Mouse (Mus musculus) midbrain, embryonic 13.5 days (tissue): ENCODE data around the gene Dmc1. TPM values are rescaled to one million over a fixed set of nuclear protein-coding genes. Genes with fewer than 3 reads are reported as not detected.

Experiments used
- ATAC-seq: fragments of 200-750 bp; cut with Nextera tagmentation; 2 replicates; pipeline ENCODE4 v1.8.0; 2017; ENCODE audit warnings: mild to moderate bottlenecking, moderate TSS enrichment, moderate library complexity
- H3K27ac ChIP-seq: fragments of 300-500 bp; sonication (generic); 2 replicates; pipeline ENCODE4 v1.5.1; 2015; ENCODE audit warnings: inconsistent platforms, mild to moderate bottlenecking, moderate library complexity
- H3K27me3 ChIP-seq: fragments of 300-500 bp; sonication (generic); 2 replicates; pipeline ENCODE4 v1.6.1; 2015; ENCODE audit warnings: mild to moderate bottlenecking, inconsistent platforms
- H3K36me3 ChIP-seq: fragments of 300-500 bp; sonication (generic); 2 replicates; pipeline ENCODE4 v1.6.1; 2015; ENCODE audit warnings: mild to moderate bottlenecking, inconsistent platforms
- H3K4me1 ChIP-seq: fragments of 300-500 bp; sonication (generic); replicated peaks from 2 replicates; pipeline ENCODE4 v1.6.1; 2015; ENCODE audit warnings: inconsistent platforms
- H3K4me2 ChIP-seq: fragments of 300-500 bp; sonication (generic); replicated peaks from 2 replicates; pipeline ENCODE4 v1.6.1; 2015; ENCODE audit warnings: moderate library complexity, mild to moderate bottlenecking, inconsistent platforms
- H3K4me3 ChIP-seq: fragments of 300-500 bp; sonication (generic); replicated peaks from 2 replicates; pipeline ENCODE4 v1.5.1; 2015; ENCODE audit warnings: mild to moderate bottlenecking, inconsistent platforms
- H3K9ac ChIP-seq: fragments of 300-500 bp; sonication (generic); replicated peaks from 2 replicates; pipeline ENCODE4 v1.6.1; 2015; ENCODE audit warnings: mild to moderate bottlenecking, inconsistent platforms
- H3K9me3 ChIP-seq: fragments of 300-500 bp; sonication (generic); 2 replicates; pipeline ENCODE4 v1.6.1; 2016; ENCODE audit warnings: mild to moderate bottlenecking, inconsistent platforms
- WGBS: fragments of 180-500 bp; shearing (Covaris S2); methylation state at CpG from one replicate; pipeline ENCODE4 v1.1.7; 2015; 5-methylcytosine and 5-hydroxymethylcytosine counted together
- polyA plus RNA-seq: library from polyadenylated mRNA; unstranded; fragments of >200 nt; fragmentation: Nextera tagmentation; extraction: Ambion mirVana; gene quantifications from 2 replicates; pipeline ENCODE4 v1.2.1, GENCODE M21; 2015

Gene Dmc1
- 0.75 and 1.0 TPM in 2 replicates for polyA plus RNA-seq

DNA sequence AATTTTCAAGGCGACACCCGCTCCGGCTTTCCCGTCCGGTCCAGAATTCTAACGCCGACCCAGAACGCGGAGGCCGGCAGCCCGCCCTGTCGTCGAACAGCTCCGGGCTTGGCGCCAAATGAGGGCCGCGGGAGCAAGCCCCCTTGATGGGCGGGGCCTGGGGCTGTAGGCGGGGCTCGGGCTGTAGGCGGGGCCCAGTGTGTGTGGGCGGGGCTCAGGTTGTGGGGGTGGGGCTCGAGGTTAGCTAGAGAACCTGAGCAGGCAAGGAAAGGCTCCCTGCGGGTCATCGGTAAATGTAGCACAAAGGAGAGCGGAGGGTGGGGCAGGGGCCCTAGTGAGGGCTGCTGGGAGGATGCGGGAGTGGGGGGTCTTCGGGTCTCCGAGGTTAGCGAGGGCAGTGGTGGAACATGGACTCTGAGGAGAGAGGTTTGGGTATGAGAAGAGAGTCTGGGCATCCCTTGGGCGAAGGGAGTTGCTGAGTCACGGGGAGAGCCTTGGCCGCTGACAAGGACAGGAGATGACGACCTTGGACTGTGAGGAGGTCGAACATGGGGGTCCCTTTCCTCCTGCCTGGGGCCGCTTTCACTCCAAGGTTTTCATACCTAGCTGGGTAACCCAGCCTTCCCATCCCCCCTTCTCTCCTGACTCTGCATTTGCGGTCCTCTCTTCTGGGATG, at the start of gene Dmc1:
TSS of gene Dmc1 (minus strand) at position 120 of the 676 bp plus-strand sequence.
- no peaks in the 10 kb centered on the region for H3K9me3 ChIP-seq
- no peaks in the 10 kb centered on the region; the same call in 1 of the 2 replicates for H3K36me3 ChIP-seq
- H3K9ac ChIP-seq, result no peak within 1 kb of the TSS; the same call in 1 of the 2 replicates
- no peak within 1 kb of the TSS for H3K27ac ChIP-seq
- no peak for ATAC-seq
- WGBS, result 14% methylated on average over 37 of the region's 37 CpGs
- peak within 1 kb of the TSS; percentile 39 for H3K4me2 ChIP-seq
- H3K4me3 ChIP-seq, result peak within 1 kb of the TSS; percentile 24
- 0 out of 2 replicates have a peak, but pooled peaks cover 9% of the 10 kb centered on the region for H3K4me1 ChIP-seq
- H3K27me3 ChIP-seq, result peaks cover 18% of the 10 kb centered on the region

DNA sequence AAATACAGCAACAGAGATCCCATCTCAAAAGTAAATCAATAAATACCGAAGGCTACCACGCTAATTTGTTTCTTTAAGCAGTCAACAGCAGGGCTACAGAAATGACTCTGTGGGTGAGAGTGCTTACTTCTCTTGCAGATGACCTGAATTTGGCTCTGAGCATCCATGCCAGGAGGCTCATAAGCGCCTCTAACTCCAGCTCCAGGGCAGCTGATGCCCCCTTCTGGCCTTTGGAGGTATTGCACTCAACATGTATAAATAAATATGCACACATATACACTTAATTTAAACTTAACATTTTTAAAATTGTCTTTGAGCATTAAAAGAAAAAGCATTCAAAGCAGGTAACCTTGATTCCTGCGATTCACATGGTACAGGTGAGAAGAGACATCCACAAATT, 46.6 kb upstream of the Dmc1 start:
- 69% methylated on average over 4 of the region's 4 CpGs for WGBS
- H3K9me3 ChIP-seq, result no peaks in the 10 kb centered on the region
- no peak overlapping the region for H3K9ac ChIP-seq
- ATAC-seq, result no peak
- no peak overlapping the region for H3K4me2 ChIP-seq
- no peaks in the 10 kb centered on the region for H3K27me3 ChIP-seq
- H3K4me3 ChIP-seq, result no peak overlapping the region
- peaks cover 52% of the 10 kb centered on the region for H3K36me3 ChIP-seq
- peaks cover 1% of the 10 kb centered on the region for H3K4me1 ChIP-seq
- no peak overlapping the region for H3K27ac ChIP-seq

DNA sequence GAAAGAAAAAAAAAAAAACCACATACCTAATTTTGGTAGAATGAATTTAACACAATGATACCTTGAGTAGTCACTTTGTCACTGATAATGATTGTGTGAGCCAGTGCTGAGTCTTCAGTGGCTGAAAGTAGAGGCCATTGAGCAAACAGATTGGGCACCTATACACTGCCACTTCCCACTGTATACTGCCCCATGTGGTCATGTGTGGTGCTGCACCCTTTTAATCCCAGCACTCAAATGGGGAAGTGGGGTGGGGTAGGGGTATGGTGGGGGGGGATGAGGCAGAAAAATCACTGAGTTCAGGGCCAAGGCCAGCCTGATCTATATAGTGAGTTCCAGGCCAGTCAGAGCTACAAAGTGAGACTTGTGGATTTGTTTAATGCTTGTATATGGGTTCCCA, 45.7 kb upstream of the Dmc1 start:
- peaks cover 55% of the 10 kb centered on the region for H3K36me3 ChIP-seq
- no peak overlapping the region for H3K4me2 ChIP-seq
- H3K9me3 ChIP-seq, result no peaks in the 10 kb centered on the region
- no peaks in the 10 kb centered on the region for H3K27me3 ChIP-seq
- no peaks in the 10 kb centered on the region for H3K4me1 ChIP-seq
- H3K9ac ChIP-seq, result no peak overlapping the region
- no peak for ATAC-seq
- H3K4me3 ChIP-seq, result no peak overlapping the region
- H3K27ac ChIP-seq, result no peak overlapping the region

DNA sequence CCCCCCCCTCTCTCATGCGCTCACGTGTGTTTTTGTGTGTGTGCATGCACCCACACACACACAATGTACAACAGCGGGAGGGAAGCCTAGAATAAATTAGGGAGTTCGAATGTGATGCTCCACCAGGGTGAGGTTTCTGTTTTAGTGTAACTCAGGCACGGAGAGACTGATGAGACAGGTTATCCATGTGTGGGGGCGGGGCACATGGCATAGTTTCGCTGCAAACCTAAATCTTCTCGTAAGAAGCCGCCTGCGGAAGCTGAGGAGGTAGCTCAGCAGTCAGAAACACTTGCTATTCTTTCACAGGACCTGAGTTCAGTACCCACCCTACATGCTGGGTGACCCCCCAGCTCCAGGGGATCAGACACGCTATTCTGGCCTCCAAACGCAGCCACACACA, 43.2 kb upstream of the Dmc1 start:
- ATAC-seq, result no peak
- H3K36me3 ChIP-seq, result peaks cover 61% of the 10 kb centered on the region
- 91% methylated on average over 12 of the region's 12 CpGs for WGBS

DNA sequence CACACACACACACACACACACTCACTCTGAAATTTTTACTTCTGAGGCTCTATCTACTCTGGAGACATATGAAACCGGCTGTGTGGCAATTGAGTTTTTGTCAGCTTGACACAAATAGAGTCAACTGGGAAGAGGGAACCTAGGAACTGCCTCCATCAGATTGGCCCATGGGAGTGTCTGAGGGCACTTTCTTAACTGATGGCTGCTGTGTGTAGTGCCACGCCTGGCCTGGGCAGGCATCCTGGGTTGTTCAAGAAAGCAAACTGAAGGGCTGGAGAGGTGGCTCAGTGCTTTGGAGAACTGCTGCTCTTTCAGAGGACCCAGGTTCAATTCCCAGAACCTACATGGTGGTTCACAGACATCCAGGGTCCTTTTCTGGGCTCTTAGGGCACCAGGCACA, 40.6 kb upstream of the Dmc1 start:
- H3K9ac ChIP-seq, result no peak overlapping the region
- H3K27me3 ChIP-seq, result no peaks in the 10 kb centered on the region
- 88% methylated on average over 2 of the region's 2 CpGs for WGBS
- H3K4me2 ChIP-seq, result no peak overlapping the region
- no peak overlapping the region for H3K4me3 ChIP-seq
- H3K9me3 ChIP-seq, result no peaks in the 10 kb centered on the region
- ATAC-seq, result no peak
- peaks cover 76% of the 10 kb centered on the region for H3K36me3 ChIP-seq
- no peak overlapping the region for H3K27ac ChIP-seq
- H3K4me1 ChIP-seq, result no peaks in the 10 kb centered on the region

More for the DNA sequence above, 43.2 kb upstream of the Dmc1 start:
- no peak overlapping the region for H3K9ac ChIP-seq
- no peak overlapping the region for H3K4me3 ChIP-seq
- no peak overlapping the region for H3K4me2 ChIP-seq
- no peaks in the 10 kb centered on the region for H3K9me3 ChIP-seq
- H3K27ac ChIP-seq, result no peak overlapping the region
- H3K27me3 ChIP-seq, result no peaks in the 10 kb centered on the region
- H3K4me1 ChIP-seq, result no peaks in the 10 kb centered on the region

DNA sequence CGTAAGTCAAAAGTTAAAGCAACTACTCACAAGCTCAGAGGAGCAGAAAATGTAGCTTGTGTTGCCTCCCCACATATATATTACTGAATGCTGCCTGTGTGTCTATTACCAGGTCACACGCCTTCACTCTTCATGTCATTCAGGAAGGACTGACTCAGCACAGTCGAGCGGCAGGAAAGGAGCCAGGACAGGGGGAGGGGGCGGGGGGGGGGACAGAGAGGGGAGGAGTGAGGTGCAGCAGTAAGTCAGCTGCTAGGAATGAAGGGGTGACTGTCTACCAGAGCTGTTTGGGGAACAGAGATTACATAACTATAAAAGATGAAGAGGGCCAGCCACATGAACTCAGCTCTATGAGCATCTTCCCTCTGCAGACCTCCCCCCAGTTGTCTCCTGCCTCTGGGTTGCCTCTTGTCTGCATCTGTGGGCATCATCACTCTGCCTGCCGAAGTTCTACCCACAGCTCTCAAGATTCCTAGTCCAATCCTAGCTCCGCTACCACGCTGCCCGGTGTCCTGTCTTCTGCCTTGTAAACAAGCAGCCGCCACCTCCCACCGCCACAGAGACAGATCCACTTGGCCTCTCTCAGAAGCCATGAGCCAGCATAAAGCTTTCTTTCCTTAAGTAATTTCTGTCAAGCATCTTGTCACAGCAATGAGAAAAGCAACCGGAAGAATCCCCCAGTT, 36.4 kb upstream of the Dmc1 start:
- Histone ChIP-seq H3K9ac (no peak overlapping the region), H3K27ac (no peak overlapping the region), H3K4me3 (no peak overlapping the region), H3K9me3 (no peaks in the 10 kb centered on the region), H3K4me1 (no peaks in the 10 kb centered on the region), H3K4me2 (no peak overlapping the region), H3K27me3 (no peaks in the 10 kb centered on the region), H3K36me3 (peaks cover 73% of the 10 kb centered on the region)
- 80% methylated on average over 12 of the region's 12 CpGs for WGBS
- ATAC-seq, result no peak

DNA sequence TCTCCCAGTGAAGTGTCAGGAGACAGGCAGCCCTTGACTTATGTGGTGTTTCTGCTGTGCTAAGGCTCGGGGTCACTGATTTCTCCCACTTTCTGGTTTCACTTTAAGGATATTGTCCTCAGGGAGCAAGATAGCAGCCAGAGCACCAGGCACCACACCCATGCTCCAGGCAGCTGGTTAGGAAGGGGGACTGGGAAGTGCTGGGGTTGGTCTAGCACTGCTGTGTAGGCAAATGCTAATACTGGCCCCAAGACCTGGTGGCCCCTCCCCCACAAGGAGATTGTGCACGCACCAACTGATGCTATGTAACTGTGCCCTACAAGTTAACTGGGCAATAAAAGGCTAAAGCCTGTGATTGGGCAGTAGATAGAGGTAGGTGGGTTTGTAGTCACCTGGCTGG, 25.6 kb upstream of the Dmc1 start:
- Histone ChIP-seq H3K36me3 (peaks cover 91% of the 10 kb centered on the region), H3K4me2 (no peak overlapping the region), H3K27ac (no peak overlapping the region), H3K9me3 (no peaks in the 10 kb centered on the region), H3K4me1 (no peaks in the 10 kb centered on the region), H3K9ac (no peak overlapping the region), H3K27me3 (no peaks in the 10 kb centered on the region), H3K4me3 (no peak overlapping the region)
- ATAC-seq, result no peak
- WGBS, result 82% methylated on average over 2 of the region's 2 CpGs

DNA sequence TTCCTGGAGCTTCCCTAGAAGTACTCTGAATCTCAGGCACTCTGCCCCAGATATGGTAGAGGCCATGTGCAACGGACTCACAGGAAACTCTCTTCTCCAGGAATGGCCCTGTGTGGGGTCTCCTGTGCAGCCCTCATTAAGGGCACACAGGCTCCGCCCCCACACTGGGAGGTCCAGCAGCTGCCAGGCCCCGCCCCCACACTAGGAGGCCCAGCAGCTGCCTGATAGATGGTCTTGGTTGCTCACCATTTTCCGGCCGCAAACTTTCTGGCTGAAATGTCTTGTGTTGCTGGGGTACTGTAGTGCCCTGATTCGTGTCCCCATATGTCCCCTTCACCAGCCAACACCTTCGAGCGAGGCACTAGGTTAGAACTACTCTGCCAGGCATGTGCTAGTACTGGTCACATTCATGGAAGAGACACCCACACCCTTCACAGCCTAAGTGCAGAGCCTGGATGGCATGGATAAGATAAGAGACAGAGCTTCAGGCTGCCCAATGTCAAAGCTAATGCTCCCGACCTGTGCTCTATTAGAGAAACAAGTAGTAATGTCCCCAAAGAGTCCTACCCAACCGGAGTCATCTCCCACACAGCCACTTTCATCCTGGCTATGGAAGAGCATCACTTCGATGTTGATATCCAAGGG, 15.0 kb upstream of the Dmc1 start:
- H3K36me3 ChIP-seq, result peaks cover 95% of the 10 kb centered on the region
- 88% methylated on average over 11 of the region's 11 CpGs for WGBS

DNA sequence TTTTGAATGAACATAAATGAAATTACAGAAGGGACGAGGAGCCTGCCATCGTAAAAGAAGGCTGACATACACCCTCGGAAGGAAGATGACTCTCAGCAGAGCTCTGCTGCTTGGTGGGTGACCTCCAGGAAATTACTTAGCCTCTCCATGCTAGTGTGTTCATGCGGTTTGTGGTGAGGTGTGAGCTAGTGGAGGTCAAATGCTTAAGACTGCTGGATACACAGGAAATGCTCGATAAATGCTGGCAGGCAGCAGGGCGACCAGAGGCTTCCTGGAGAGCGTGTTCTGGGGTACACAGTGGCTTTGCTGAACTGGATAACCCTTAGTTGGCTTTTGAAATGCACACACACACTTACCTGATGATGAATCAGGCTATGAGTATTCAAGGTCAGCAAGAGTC, 13.5 kb upstream of the Dmc1 start:
- Histone ChIP-seq H3K9ac (no peak overlapping the region), H3K4me1 (no peaks in the 10 kb centered on the region), H3K27ac (no peak overlapping the region), H3K4me3 (no peak overlapping the region), H3K27me3 (no peaks in the 10 kb centered on the region), H3K9me3 (no peaks in the 10 kb centered on the region), H3K36me3 (peaks cover 93% of the 10 kb centered on the region), H3K4me2 (no peak overlapping the region)
- no peak for ATAC-seq
- 92% methylated on average over 7 of the region's 7 CpGs for WGBS

More for the DNA sequence above, 15.0 kb upstream of the Dmc1 start:
- no peak overlapping the region for H3K27ac ChIP-seq
- no peak for ATAC-seq
- H3K4me1 ChIP-seq, result no peaks in the 10 kb centered on the region
- H3K4me3 ChIP-seq, result no peak overlapping the region
- H3K4me2 ChIP-seq, result no peak overlapping the region
- H3K9me3 ChIP-seq, result no peaks in the 10 kb centered on the region
- no peaks in the 10 kb centered on the region for H3K27me3 ChIP-seq
- no peak overlapping the region for H3K9ac ChIP-seq

DNA sequence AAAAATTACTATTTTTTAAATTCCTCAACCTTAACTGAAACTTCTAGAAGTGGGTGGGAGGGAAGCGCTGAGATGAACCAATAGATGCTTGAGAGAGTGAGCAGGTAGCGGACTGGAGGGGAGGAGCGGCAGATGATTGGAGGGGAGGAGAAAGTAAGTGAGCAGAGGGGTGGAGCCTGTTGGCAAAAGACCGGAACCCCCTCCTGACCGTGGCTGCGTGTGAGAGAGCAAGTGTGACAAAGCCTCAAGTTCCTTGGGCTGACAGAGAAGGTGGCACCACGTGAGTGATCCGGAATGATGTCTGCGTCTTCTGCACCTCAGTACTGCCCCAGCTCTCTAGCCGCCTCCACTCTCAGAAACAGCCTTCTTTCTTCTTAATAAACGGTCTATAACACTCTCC, 12.2 kb upstream of the Dmc1 start:
- Histone ChIP-seq H3K4me1 (no peaks in the 10 kb centered on the region), H3K4me2 (no peak overlapping the region), H3K36me3 (peaks cover 91% of the 10 kb centered on the region), H3K9me3 (no peaks in the 10 kb centered on the region), H3K9ac (no peak overlapping the region), H3K4me3 (no peak overlapping the region), H3K27me3 (no peaks in the 10 kb centered on the region), H3K27ac (no peak overlapping the region)
- 79% methylated on average over 11 of the region's 11 CpGs for WGBS
- no peak for ATAC-seq

DNA sequence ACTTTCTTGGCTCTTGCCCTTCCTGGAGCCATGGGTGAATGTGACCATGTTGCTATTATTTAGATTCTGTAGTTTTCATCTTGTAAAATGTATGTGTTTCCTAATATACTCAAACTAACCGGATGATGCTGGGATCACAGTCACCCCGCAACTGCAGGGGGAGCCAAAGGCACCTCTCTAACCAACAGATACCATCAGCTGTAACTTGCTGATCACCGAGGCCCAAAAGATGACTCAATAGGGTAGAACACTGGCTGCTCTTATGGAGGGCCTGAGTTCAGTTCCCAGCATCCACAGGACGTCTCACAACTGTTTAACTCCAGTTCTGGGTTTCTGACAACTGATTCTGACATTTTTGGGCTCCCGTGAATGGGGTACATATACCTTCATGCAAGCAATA, 11.8 kb upstream of the Dmc1 start:
- H3K4me3 ChIP-seq, result no peak overlapping the region
- H3K4me1 ChIP-seq, result no peaks in the 10 kb centered on the region
- H3K27me3 ChIP-seq, result no peaks in the 10 kb centered on the region
- no peaks in the 10 kb centered on the region for H3K9me3 ChIP-seq
- peaks cover 89% of the 10 kb centered on the region for H3K36me3 ChIP-seq
- WGBS, result 88% methylated on average over 5 of the region's 5 CpGs
- ATAC-seq, result no peak
- no peak overlapping the region for H3K9ac ChIP-seq
- no peak overlapping the region for H3K4me2 ChIP-seq
- H3K27ac ChIP-seq, result no peak overlapping the region

DNA sequence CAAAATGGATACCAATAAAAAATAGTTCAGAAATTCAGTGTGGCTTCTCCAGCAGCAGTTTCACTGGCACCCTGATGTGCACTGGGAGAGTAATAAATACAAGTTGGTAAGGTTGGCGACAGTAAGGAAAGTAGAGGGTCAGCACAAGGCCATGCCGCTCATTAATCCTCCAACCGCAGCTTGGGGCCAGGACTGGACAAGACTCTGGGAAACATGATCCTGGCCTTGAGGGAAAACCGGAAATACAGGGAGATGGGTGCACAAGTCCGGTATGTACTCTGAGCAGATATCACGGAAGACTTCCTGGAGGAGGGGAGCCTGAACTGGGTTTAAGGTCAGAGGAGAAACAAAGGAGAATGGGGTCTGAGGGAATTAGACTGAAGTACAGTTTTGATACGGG, 10.6 kb upstream of the Dmc1 start:
- Histone ChIP-seq H3K4me1 (no peaks in the 10 kb centered on the region), H3K27me3 (no peaks in the 10 kb centered on the region), H3K36me3 (peaks cover 88% of the 10 kb centered on the region), H3K4me3 (no peak overlapping the region), H3K4me2 (no peak overlapping the region), H3K27ac (no peak overlapping the region), H3K9me3 (0 out of 2 replicates have a peak, but pooled peaks cover 1% of the 10 kb centered on the region), H3K9ac (no peak overlapping the region)
- no peak for ATAC-seq
- WGBS, result 93% methylated on average over 7 of the region's 7 CpGs
